Comparison of ENCODE assay signal across 15 mouse cellular contexts in genomic region chr10:4211067-4211447, GRCm38 (mm10). TPM values are rescaled to one million over a fixed set of nuclear protein-coding genes. Genes with fewer than 3 reads are reported as not detected.
DNase-seq lines count a peak whose midpoint lies in the region; ATAC-seq and TF ChIP-seq lines count a peak whose summit lies in the region.
"Had no signal": no experiment of that assay in that cellular context is flagged by ENCODE, and none has a peak within 500 bp of the region (broad histone marks: within the 10 kb centered on the region; RNA-seq: fewer than 3 reads in every experiment).

No protein-coding gene starts in this region.

- H3K36me3 ChIP-seq in heart, embryonic 13.5 days, result no peaks in the 10 kb centered on the region
- no peaks in the 10 kb centered on the region for H3K36me3 ChIP-seq in heart, embryonic 10.5 days
- H3K36me3 ChIP-seq in lung, embryonic 14.5 days (ENCODE audit: insufficient read depth), result no peaks in the 10 kb centered on the region
- no peaks in the 10 kb centered on the region for H3K36me3 ChIP-seq in embryonic facial prominence, embryonic 13.5 days
- no peaks in the 10 kb centered on the region for H3K36me3 ChIP-seq in limb, embryonic 13.5 days
- H3K36me3 ChIP-seq: hindbrain, embryonic 13.5 days; neural tube, embryonic 13.5 days had no signal

- H3K27me3 ChIP-seq in heart, embryonic 13.5 days (replicated peaks), result no peaks in the 10 kb centered on the region; the same call in 1 of the 2 replicates
- H3K27me3 ChIP-seq in heart, embryonic 10.5 days (ENCODE audit: insufficient read depth, poor library complexity, severe bottlenecking), result no peaks in the 10 kb centered on the region
- no peaks in the 10 kb centered on the region for H3K27me3 ChIP-seq in lung, embryonic 14.5 days (ENCODE audit: insufficient read depth, low read length)
- no peaks in the 10 kb centered on the region for H3K27me3 ChIP-seq in embryonic facial prominence, embryonic 13.5 days
- H3K27me3 ChIP-seq in limb, embryonic 13.5 days, result no peaks in the 10 kb centered on the region
- H3K27me3 ChIP-seq: hindbrain, embryonic 13.5 days; neural tube, embryonic 13.5 days had no signal

- H3K4me2 ChIP-seq in heart, embryonic 13.5 days, result peak overlapping the region; percentile 71
- H3K4me2 ChIP-seq in lung, embryonic 14.5 days, result peak overlapping the region; percentile 59
- peak overlapping the region; percentile 61 for H3K4me2 ChIP-seq in embryonic facial prominence, embryonic 13.5 days
- peak overlapping the region; percentile 62 for H3K4me2 ChIP-seq in limb, embryonic 13.5 days (replicated peaks)

- no peak overlapping the region for H3K27ac ChIP-seq in heart, embryonic 13.5 days (replicated peaks)
- no peak overlapping the region for H3K27ac ChIP-seq in heart, embryonic 10.5 days
- no peak overlapping the region for H3K27ac ChIP-seq in lung, embryonic 14.5 days (ENCODE audit: low read depth)
- H3K27ac ChIP-seq in embryonic facial prominence, embryonic 13.5 days, result no peak overlapping the region
- no peak overlapping the region for H3K27ac ChIP-seq in limb, embryonic 13.5 days
- H3K27ac ChIP-seq: hindbrain, embryonic 13.5 days; liver, embryonic 14.5 days; neural tube, embryonic 13.5 days had no signal

- peak overlapping the region; percentile 41; the same call in 1 of the 2 replicates for H3K4me3 ChIP-seq in heart, embryonic 13.5 days
- no peak overlapping the region for H3K4me3 ChIP-seq in heart, embryonic 10.5 days
- H3K4me3 ChIP-seq in lung, embryonic 14.5 days (ENCODE audit: low read depth, low read length), result no peak overlapping the region; the same call in 1 of the 2 replicates
- peak overlapping the region; percentile 30 for H3K4me3 ChIP-seq in embryonic facial prominence, embryonic 13.5 days
- no peak overlapping the region for H3K4me3 ChIP-seq in limb, embryonic 13.5 days
- H3K4me3 ChIP-seq: hindbrain, embryonic 13.5 days; neural tube, embryonic 13.5 days had no signal

- H3K4me1 ChIP-seq in heart, embryonic 13.5 days, result 0 out of 2 replicates have a peak, but pooled peaks cover 6% of the 10 kb centered on the region
- H3K4me1 ChIP-seq in heart, embryonic 10.5 days, result peaks cover 8% of the 10 kb centered on the region; the same call in 1 of the 2 replicates
- H3K4me1 ChIP-seq in lung, embryonic 14.5 days (ENCODE audit: insufficient read depth), result 0 out of 2 replicates have a peak, but pooled peaks cover 3% of the 10 kb centered on the region
- H3K4me1 ChIP-seq in embryonic facial prominence, embryonic 13.5 days, result peaks cover 11% of the 10 kb centered on the region
- H3K4me1 ChIP-seq in limb, embryonic 13.5 days, result peaks cover 17% of the 10 kb centered on the region
- H3K4me1 ChIP-seq: hindbrain, embryonic 13.5 days; neural tube, embryonic 13.5 days had no signal

- WGBS in heart, embryonic 13.5 days, result 73% methylated on average over 4 of the region's 4 CpGs
- WGBS in heart, embryonic 10.5 days, result 73% methylated on average over 4 of the region's 4 CpGs
- 61% methylated on average over 4 of the region's 4 CpGs for WGBS in lung, embryonic 14.5 days
- WGBS in embryonic facial prominence, embryonic 13.5 days, result 59% methylated on average over 4 of the region's 4 CpGs
- WGBS in limb, embryonic 13.5 days, result 56% methylated on average over 4 of the region's 4 CpGs

- DNase-seq in heart, embryonic 10.5 days (ENCODE audit: low spot score), result no peak
- DNase-seq in lung, embryonic 14.5 days, result no peak
- DNase-seq in lung, postnatal 14 days, result no peak
- DNase-seq in embryo, embryonic 11 days, result no peak
- DNase-seq: adrenal gland, adult 8-10 months; B cell, adult 2 months; cerebellum, adult 11 months; thymus, adult 18-20 months had no signal

- no peak overlapping the region for H3K9ac ChIP-seq in heart, embryonic 13.5 days
- no peak overlapping the region for H3K9ac ChIP-seq in lung, embryonic 14.5 days
- H3K9ac ChIP-seq in embryonic facial prominence, embryonic 13.5 days, result peak overlapping the region; percentile 32; the same call in 1 of the 2 replicates
- no peak overlapping the region for H3K9ac ChIP-seq in limb, embryonic 13.5 days
- H3K9ac ChIP-seq: hindbrain, embryonic 13.5 days; liver, embryonic 14.5 days; neural tube, embryonic 13.5 days had no signal

- no peak for TF ChIP-seq CTCF in lung, embryonic 14.5 days (IDR thresholded peaks at IDR 0.05; ENCODE audit: low read depth)

- ATAC-seq in heart, embryonic 13.5 days (ENCODE audit: extremely low read depth, insufficient number of reproducible peaks, low FRiP score, low TSS enrichment), result no peak
- no peak for ATAC-seq in lung, embryonic 14.5 days (ENCODE audit: insufficient read depth)
- ATAC-seq in embryonic facial prominence, embryonic 13.5 days (ENCODE audit: insufficient number of reproducible peaks, insufficient read depth, low FRiP score, low TSS enrichment, low read depth), result 0 out of 2 replicates have a peak, but pooled peaks have one; percentile 26
- ATAC-seq in limb, embryonic 13.5 days (ENCODE audit: low FRiP score, low read depth), result no peak
- ATAC-seq: intestine, postnatal 0 days had no signal

- H3K9me3 ChIP-seq in heart, embryonic 13.5 days, result no peaks in the 10 kb centered on the region
- no peaks in the 10 kb centered on the region for H3K9me3 ChIP-seq in heart, embryonic 10.5 days
- no peaks in the 10 kb centered on the region for H3K9me3 ChIP-seq in lung, embryonic 14.5 days (ENCODE audit: low read depth, low read length)
- H3K9me3 ChIP-seq in embryonic facial prominence, embryonic 13.5 days, result peaks cover 7% of the 10 kb centered on the region; the same call in 1 of the 2 replicates
- 0 out of 2 replicates have a peak, but pooled peaks cover 4% of the 10 kb centered on the region for H3K9me3 ChIP-seq in limb, embryonic 13.5 days
- H3K9me3 ChIP-seq: hindbrain, embryonic 13.5 days; neural tube, embryonic 13.5 days had no signal

RNA-seq across cellular contexts. Expression of gene Akap12, which starts 55.1 kb away (rescaled TPM):
- 35.3 and 42.6 TPM in 2 replicates for polyA plus RNA-seq in heart, embryonic 13.5 days (2015; fragmentation: Nextera tagmentation; extraction: Ambion mirVana)
- 49.6 and 60.0 TPM in 2 replicates for polyA plus RNA-seq in heart, embryonic 10.5 days (2016; fragmentation: Nextera tagmentation; extraction: Ambion mirVana)
- 58.9 and 63.9 TPM in 2 replicates for polyA plus RNA-seq in lung, embryonic 14.5 days (2014; fragmentation: Nextera tagmentation; extraction: Ambion mirVana)
- 21.9 and 26.4 TPM in 2 replicates for polyA plus RNA-seq in embryonic facial prominence, embryonic 13.5 days (2015; fragmentation: Nextera tagmentation; extraction: Ambion mirVana)
- polyA plus RNA-seq in limb, embryonic 13.5 days (2015; fragmentation: Nextera tagmentation; extraction: Ambion mirVana), result 29.7 and 30.9 TPM in 2 replicates

Comparison
In these comparisons a context has a peak if more than half of its experiments do, and no peak if none do; other contexts are left out.
1. H3K4me3 ChIP-seq: peak in heart, embryonic 13.5 days (single experiment) and embryonic facial prominence, embryonic 13.5 days (single experiment); none in heart, embryonic 10.5 days (single experiment), lung, embryonic 14.5 days (single experiment) and limb, embryonic 13.5 days (single experiment).
2. Peak in every context shown above with its lines, with median percentiles within 50 percentile points of each other: H3K4me2 ChIP-seq.